Mouse (Mus musculus) limb, embryonic 11.5 days (tissue): ENCODE measurements around the gene Exosc5. TPM values are rescaled to one million over a fixed set of nuclear protein-coding genes. Genes with fewer than 3 reads are reported as not detected.

Source experiments
- ATAC-seq: fragments of 200-750 bp; cut with Nextera tagmentation; 2 replicates; pipeline ENCODE4 v1.8.0; 2017; ENCODE audit warnings: low read depth; ENCODE audit not compliant: insufficient number of reproducible peaks, low FRiP score, low TSS enrichment
- DNase-seq: peaks from one replicate; pipeline ENCODE4 v3.0.0-alpha.2; 2015; ENCODE audit warnings: low spot score
- H3K27ac ChIP-seq: fragments of 300-500 bp; sonication (generic); replicated peaks from 2 replicates; pipeline ENCODE4 v1.5.1; 2014; ENCODE audit warnings: low read depth, mild to moderate bottlenecking, low read length
- H3K27me3 ChIP-seq: fragments of 300-500 bp; sonication (generic); 2 replicates; pipeline ENCODE4 v1.6.1; 2014; ENCODE audit warnings: mild to moderate bottlenecking, low read length, mixed read lengths; ENCODE audit not compliant: control insufficient read depth, insufficient read depth
- H3K36me3 ChIP-seq: fragments of 300-500 bp; sonication (generic); 2 replicates; pipeline ENCODE4 v1.6.1; 2014; ENCODE audit warnings: mild to moderate bottlenecking, low read length, moderate library complexity, mixed read lengths; ENCODE audit not compliant: control insufficient read depth, insufficient read depth
- H3K4me1 ChIP-seq: fragments of 300-500 bp; sonication (generic); 2 replicates; pipeline ENCODE4 v1.6.1; 2014; ENCODE audit warnings: low read length, mixed read lengths; ENCODE audit not compliant: control insufficient read depth, insufficient read depth
- H3K4me2 ChIP-seq: fragments of 300-500 bp; sonication (generic); 2 replicates; pipeline ENCODE4 v1.6.1; 2014; ENCODE audit warnings: low read depth, mild to moderate bottlenecking, moderate library complexity; ENCODE audit not compliant: severe bottlenecking
- H3K4me3 ChIP-seq: fragments of 300-500 bp; sonication (generic); 2 replicates; pipeline ENCODE4 v1.5.1; 2014; ENCODE audit warnings: low read depth, low read length
- H3K9ac ChIP-seq: fragments of 300-500 bp; sonication (generic); 2 replicates; pipeline ENCODE4 v1.6.1; 2014; ENCODE audit warnings: mild to moderate bottlenecking, low read length
- H3K9me3 ChIP-seq: fragments of 300-500 bp; sonication (generic); 2 replicates; pipeline ENCODE4 v1.6.1; 2016; ENCODE audit warnings: low read length; ENCODE audit not compliant: control insufficient read depth
- WGBS: fragments of 180-500 bp; shearing (Covaris S2); extraction: QIAGEN DNeasy Blood & Tissue Kit; methylation state at CpG from one replicate; pipeline ENCODE4 v1.1.7; 2014; 5-methylcytosine and 5-hydroxymethylcytosine counted together
- polyA plus RNA-seq: library from polyadenylated mRNA; unstranded; fragments of >200 nt; fragmentation: Nextera tagmentation; extraction: Ambion mirVana; gene quantifications from 2 replicates; pipeline ENCODE4 v1.2.1, GENCODE M21; 2014

Exosc5 gene
- polyA plus RNA-seq, 1 experiment from 2014 or later = 70.0 TPM

DNA sequence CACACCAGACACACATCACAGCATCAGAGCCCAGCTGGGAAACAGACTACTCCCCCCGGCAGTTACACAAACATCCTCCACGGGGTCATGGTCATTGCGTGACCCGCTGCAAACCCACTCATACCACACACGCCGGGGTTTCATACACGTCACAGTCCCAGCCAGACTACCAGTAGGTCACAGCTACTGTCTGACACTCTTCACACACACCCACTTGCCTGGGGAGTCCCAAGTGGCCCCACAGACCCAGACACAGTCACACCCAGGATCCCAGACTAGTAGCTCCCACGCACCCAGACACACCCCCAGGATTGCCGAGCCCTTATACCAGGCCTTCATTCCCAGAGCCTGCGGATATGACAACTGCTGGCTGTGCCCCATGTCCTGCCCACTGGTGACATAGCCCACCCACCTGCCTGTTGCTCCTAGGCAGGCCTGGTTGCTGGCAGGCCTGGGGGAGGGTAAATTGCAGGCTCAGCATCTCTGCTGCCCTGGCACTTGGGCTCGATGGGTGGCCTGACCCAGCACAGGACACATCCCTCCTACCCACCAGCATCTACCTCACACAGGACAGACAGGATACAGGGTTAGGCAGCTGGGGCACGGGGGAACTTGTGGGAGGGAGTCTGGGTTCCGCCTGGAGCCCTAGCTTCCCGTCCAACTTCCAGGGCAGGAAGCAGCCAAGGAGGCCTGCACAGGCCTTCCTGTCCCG is 48.8 kb downstream of the Exosc5 start:
- H3K27ac ChIP-seq = no peak overlapping the region; the same call in 1 of the 2 replicates
- no peak overlapping the region for H3K4me3 ChIP-seq
- peak overlapping the region; percentile 40; the same call in 1 of the 2 replicates for H3K9ac ChIP-seq
- H3K27me3 ChIP-seq = no peaks in the 10 kb centered on the region
- no peak for DNase-seq
- no peak for ATAC-seq
- no peaks in the 10 kb centered on the region for H3K9me3 ChIP-seq
- H3K36me3 ChIP-seq = no peaks in the 10 kb centered on the region; the same call in 1 of the 2 replicates
- WGBS = 63% methylated on average over 15 of the region's 15 CpGs
- H3K4me2 ChIP-seq = no peak overlapping the region
- H3K4me1 ChIP-seq = peaks cover 43% of the 10 kb centered on the region

DNA sequence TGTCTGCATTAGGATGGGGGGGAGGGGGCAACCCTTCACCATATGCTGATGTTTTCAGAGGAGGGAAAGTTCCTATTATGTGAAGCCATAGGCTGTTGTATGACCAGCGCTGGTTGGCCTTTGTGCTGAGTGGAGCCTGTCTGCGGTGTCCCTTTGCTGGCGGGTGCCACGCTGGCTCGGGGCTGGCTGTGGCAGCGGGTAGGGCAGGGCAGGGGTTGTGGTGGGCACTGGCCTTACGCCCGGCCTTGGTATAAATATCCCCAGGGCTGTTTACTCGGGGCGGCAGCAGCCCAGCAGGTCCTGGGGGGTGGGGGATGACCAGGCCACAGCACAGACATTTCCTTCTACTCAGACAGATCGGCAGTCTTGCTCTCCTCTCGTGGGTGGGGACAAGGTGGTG is 51.0 kb downstream of the Exosc5 start:
- H3K9ac ChIP-seq = peak overlapping the region; percentile 43
- H3K4me2 ChIP-seq = peak overlapping the region; percentile 28
- DNase-seq (peak; percentile 37), ATAC-seq (no peak)
- H3K4me1 ChIP-seq = peaks cover 40% of the 10 kb centered on the region
- H3K9me3 ChIP-seq = no peaks in the 10 kb centered on the region
- H3K27ac ChIP-seq = 0 out of 2 replicates have a peak overlapping the region, but pooled peaks have one; percentile 12
- no peak overlapping the region for H3K4me3 ChIP-seq
- H3K36me3 ChIP-seq = peaks cover 9% of the 10 kb centered on the region
- 19% methylated on average over 12 of the region's 12 CpGs for WGBS
- no peaks in the 10 kb centered on the region for H3K27me3 ChIP-seq

DNA sequence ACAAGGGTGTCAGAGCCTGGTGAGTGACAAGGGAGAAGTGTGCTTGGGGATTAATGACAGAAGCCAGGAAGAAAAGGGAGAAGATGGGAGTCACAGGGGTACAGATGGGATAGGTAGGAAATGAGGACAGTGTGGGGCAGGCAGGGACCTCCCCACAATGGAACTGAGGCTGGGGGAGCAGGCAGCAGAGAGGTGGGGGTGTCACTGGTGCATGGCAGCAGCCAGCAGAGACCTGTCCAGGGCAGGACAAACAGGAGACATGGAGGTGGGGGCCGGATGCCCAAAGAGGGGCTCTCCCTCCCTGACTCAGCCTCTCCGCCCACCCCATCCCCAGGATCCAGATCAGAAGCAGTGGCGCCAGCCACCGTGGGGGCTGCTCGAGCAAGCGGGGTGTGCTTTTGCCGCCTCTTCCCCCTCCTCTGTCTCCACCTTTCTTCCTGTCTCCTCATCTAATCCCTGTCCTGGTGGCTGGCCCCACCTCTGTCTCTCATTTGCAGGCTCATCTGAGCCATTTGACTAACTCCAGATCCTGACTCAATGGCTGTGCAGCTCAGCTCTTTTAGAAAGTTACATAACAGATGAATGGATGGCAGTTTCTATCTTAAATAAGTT is 51.7 kb downstream of the Exosc5 start:
- Histone ChIP-seq H3K36me3 (peaks cover 16% of the 10 kb centered on the region), H3K4me3 (no peak overlapping the region), H3K27ac (peak overlapping the region; percentile 42; the same call in 1 of the 2 replicates), H3K27me3 (no peaks in the 10 kb centered on the region), H3K9ac (peak overlapping the region; percentile 43), H3K9me3 (no peaks in the 10 kb centered on the region), H3K4me2 (peak overlapping the region; percentile 28; the same call in 1 of the 2 replicates), H3K4me1 (peaks cover 40% of the 10 kb centered on the region)
- 0% methylated on average over 6 of the region's 7 CpGs for WGBS
- no peak for ATAC-seq
- DNase-seq = no peak

DNA sequence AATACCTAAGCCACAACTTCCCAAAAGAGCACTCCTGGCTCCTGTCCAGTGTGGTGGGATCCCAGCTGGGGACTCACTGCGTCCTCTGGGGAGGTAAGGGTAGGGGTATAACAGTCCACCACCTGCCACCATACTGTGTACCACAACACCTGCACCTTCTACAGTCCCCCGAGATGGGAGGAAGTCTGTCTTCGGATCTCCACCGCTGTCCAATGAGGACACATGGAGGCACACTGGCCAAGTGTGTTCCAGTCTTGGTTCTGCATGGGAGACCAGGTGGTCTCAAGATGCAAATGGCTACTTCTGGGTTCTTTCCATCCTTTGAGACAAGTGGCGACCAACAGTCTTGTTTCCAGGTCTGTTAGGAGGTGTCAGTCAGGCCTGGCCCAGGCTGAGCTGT is 52.2 kb downstream of the Exosc5 start:
- Histone ChIP-seq H3K9me3 (no peaks in the 10 kb centered on the region), H3K27ac (peak overlapping the region; percentile 77)

DNA sequence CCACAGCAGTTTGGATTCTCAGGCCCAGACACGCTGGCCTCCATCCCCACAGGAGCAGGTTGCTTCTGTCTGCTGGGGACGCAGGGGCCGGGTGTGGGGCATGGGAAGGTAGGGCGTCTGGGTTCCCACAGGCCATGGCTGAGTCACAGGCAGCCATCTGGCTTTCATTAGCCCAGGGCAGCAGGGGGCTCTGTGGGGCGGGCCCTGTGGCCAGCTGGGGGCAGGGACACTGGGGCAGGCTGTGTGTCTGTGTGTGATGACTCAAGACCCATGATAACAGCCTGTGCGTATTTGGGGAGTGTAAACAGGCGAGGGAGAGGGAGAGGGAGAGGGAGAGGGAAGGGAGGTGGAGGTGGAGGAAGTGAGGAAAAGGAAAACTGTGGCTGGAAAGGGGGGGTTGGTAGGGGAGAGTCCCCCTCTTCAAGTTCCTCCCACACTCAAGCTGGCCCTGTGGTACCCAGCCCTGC is 52.8 kb downstream of the Exosc5 start:
- H3K27me3 ChIP-seq = no peaks in the 10 kb centered on the region
- H3K36me3 ChIP-seq = peaks cover 21% of the 10 kb centered on the region
- peak overlapping the region; percentile 47; the same call in 1 of the 2 replicates for H3K9ac ChIP-seq
- peak; percentile 69 for ATAC-seq
- peak overlapping the region; percentile 77 for H3K27ac ChIP-seq
- H3K4me3 ChIP-seq = no peak overlapping the region
- no peaks in the 10 kb centered on the region for H3K9me3 ChIP-seq
- H3K4me2 ChIP-seq = 0 out of 2 replicates have a peak overlapping the region, but pooled peaks have one; percentile 7
- WGBS = 3% methylated on average over 7 of the region's 7 CpGs
- peak; percentile 76 for DNase-seq
- peaks cover 40% of the 10 kb centered on the region for H3K4me1 ChIP-seq

More for the DNA sequence above, 52.2 kb downstream of the Exosc5 start:
- Histone ChIP-seq H3K4me1 (peaks cover 40% of the 10 kb centered on the region), H3K4me2 (no peak overlapping the region), H3K36me3 (peaks cover 20% of the 10 kb centered on the region), H3K4me3 (no peak overlapping the region), H3K27me3 (no peaks in the 10 kb centered on the region), H3K9ac (no peak overlapping the region)
- WGBS = 51% methylated on average over 5 of the region's 5 CpGs
- DNase-seq = no peak
- ATAC-seq = 0 out of 2 replicates have a peak, but pooled peaks have one; percentile 13

DNA sequence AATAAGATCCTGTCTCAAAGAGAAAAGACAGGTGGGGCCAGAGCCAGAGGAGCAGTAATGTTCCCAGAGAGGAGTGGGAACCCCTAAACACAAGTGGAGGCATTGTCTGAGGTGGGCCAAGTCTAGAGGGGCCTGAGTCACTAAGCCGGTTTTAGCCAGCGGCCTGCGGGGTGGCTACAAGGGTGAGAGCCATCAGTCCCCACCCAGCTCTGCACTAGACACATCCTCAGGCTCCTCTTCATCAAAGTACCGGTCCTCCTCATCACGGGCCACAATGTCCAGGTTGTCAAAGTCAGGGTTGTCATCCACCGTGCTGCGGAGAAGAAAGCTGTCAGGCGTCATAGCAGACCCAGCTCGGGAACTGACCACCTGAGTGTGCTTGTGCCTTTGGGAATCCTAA is 53.8 kb downstream of the Exosc5 start:
- WGBS = 84% methylated on average over 9 of the region's 9 CpGs
- no peaks in the 10 kb centered on the region for H3K9me3 ChIP-seq
- H3K36me3 ChIP-seq = peaks cover 21% of the 10 kb centered on the region
- no peak overlapping the region for H3K9ac ChIP-seq
- no peaks in the 10 kb centered on the region for H3K27me3 ChIP-seq
- peaks cover 39% of the 10 kb centered on the region for H3K4me1 ChIP-seq
- no peak overlapping the region for H3K4me2 ChIP-seq
- no peak for ATAC-seq
- H3K27ac ChIP-seq = no peak overlapping the region
- DNase-seq = no peak
- H3K4me3 ChIP-seq = no peak overlapping the region

DNA sequence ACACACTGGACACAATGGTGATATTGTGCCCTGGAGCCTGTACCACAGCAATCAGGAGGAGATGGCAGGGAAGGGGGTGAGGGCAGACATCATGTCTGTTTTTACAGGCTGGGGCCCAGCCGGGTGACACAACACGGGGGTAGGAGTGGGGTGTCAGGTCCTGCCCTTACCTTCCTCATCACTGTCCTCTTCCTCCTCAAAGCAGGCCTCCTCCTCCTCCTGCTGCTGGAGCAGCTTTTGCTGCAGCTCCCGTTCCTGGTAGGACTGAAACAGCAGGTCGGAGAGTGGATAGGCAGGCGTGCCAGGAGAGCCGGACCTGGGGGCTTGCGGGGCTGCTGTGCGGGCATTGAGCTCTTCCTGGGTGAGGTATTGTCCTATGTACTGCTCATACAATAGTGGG is 55.6 kb downstream of the Exosc5 start:
- no peak overlapping the region for H3K4me2 ChIP-seq
- no peak for DNase-seq
- no peak for ATAC-seq

DNA sequence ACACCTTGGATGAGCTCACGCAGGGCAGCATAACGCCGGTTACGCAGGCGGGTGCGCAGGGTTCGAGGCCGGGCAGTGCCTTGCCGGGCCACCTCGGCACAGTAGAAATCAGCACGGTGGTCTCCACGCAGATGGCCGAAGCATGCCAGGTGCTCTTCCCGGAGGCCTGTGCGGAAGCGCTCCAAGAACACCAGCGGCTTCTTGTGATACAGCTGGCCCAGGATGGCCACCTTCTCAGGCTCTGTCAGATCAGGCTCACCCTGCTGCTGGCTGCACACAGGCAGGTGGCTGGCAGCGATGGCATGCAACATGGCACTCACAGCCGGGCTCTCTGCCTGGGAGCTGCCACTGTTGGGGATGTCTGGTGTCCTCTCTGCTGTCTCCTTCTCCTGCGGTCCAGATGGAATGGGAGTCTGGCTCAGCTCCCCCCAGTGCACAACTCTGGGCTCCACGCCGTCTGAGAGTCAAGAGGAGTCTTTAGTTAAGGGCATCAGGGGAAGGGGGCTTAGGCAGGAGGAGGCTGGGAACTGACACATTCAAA is 56.8 kb downstream of the Exosc5 start:
- DNase-seq = no peak
- no peak overlapping the region for H3K4me3 ChIP-seq
- no peak for ATAC-seq

More for the DNA sequence above, 55.6 kb downstream of the Exosc5 start:
- H3K4me1 ChIP-seq = peaks cover 32% of the 10 kb centered on the region
- 93% methylated on average over 8 of the region's 8 CpGs for WGBS
- H3K9me3 ChIP-seq = no peaks in the 10 kb centered on the region
- H3K36me3 ChIP-seq = peaks cover 21% of the 10 kb centered on the region
- H3K4me3 ChIP-seq = no peak overlapping the region
- no peak overlapping the region for H3K9ac ChIP-seq
- H3K27me3 ChIP-seq = no peaks in the 10 kb centered on the region
- H3K27ac ChIP-seq = no peak overlapping the region

More for the DNA sequence above, 56.8 kb downstream of the Exosc5 start:
- H3K27me3 ChIP-seq = no peaks in the 10 kb centered on the region
- H3K9ac ChIP-seq = no peak overlapping the region
- no peak overlapping the region for H3K4me2 ChIP-seq
- 95% methylated on average over 22 of the region's 22 CpGs for WGBS
- no peaks in the 10 kb centered on the region for H3K9me3 ChIP-seq
- no peak overlapping the region for H3K27ac ChIP-seq
- H3K36me3 ChIP-seq = peaks cover 24% of the 10 kb centered on the region
- peaks cover 22% of the 10 kb centered on the region for H3K4me1 ChIP-seq
